Mouse (Mus musculus) lung, embryonic 14.5 days (tissue): ENCODE measurements at regions not wholly inside any gene's neighbourhood (a gene's known extent, or its start where the extent isn't known, plus 50 kb on each side); places are given as distances from the start of the nearest gene placed in this dataset.

Experiments
- ATAC-seq: fragments of 200-750 bp; cut with Nextera tagmentation; 2 replicates; pipeline ENCODE4 v1.8.0; 2017; ENCODE audit warnings: mild to moderate bottlenecking, moderate TSS enrichment, moderate library complexity; ENCODE audit not compliant: insufficient read depth
- DNase-seq: peaks from one replicate; pipeline ENCODE4 v3.0.0-alpha.2; 2015
- H3K27ac ChIP-seq: fragments of 300-500 bp; sonication (generic); 2 replicates; pipeline ENCODE4 v1.5.1; 2014; ENCODE audit warnings: low read depth, mild to moderate bottlenecking, moderate library complexity
- H3K27me3 ChIP-seq: fragments of 300-500 bp; sonication (generic); 2 replicates; pipeline ENCODE4 v1.6.1; 2014; ENCODE audit warnings: low read length, control low read depth; ENCODE audit not compliant: insufficient read depth
- H3K36me3 ChIP-seq: fragments of 300-500 bp; sonication (generic); 2 replicates; pipeline ENCODE4 v1.6.1; 2014; ENCODE audit warnings: control low read depth; ENCODE audit not compliant: insufficient read depth
- H3K4me1 ChIP-seq: fragments of 300-500 bp; sonication (generic); 2 replicates; pipeline ENCODE4 v1.6.1; 2014; ENCODE audit warnings: antibody characterized with exemption, control low read depth; ENCODE audit not compliant: insufficient read depth
- H3K4me2 ChIP-seq: fragments of 300-500 bp; sonication (generic); 2 replicates; pipeline ENCODE4 v1.6.1; 2014; ENCODE audit warnings: mild to moderate bottlenecking
- H3K4me3 ChIP-seq: fragments of 300-500 bp; sonication (generic); 2 replicates; pipeline ENCODE4 v1.5.1; 2014; ENCODE audit warnings: low read depth, low read length
- H3K9ac ChIP-seq: fragments of 300-500 bp; sonication (generic); 2 replicates; pipeline ENCODE4 v1.6.1; 2014
- H3K9me3 ChIP-seq: fragments of 300-500 bp; sonication (generic); 2 replicates; pipeline ENCODE4 v1.6.1; 2016; ENCODE audit warnings: low read depth, low read length, control low read depth
- CTCF ChIP-seq: IDR thresholded peaks from 2 replicates; pipeline ENCODE4 v1.5.1; 2016; ENCODE audit warnings: antibody characterized with exemption, low read depth
- WGBS: fragments of 180-500 bp; shearing (Covaris S2); extraction: QIAGEN DNeasy Blood & Tissue Kit; methylation state at CpG from one replicate; pipeline ENCODE4 v1.1.7; 2014; 5-methylcytosine and 5-hydroxymethylcytosine counted together

DNA sequence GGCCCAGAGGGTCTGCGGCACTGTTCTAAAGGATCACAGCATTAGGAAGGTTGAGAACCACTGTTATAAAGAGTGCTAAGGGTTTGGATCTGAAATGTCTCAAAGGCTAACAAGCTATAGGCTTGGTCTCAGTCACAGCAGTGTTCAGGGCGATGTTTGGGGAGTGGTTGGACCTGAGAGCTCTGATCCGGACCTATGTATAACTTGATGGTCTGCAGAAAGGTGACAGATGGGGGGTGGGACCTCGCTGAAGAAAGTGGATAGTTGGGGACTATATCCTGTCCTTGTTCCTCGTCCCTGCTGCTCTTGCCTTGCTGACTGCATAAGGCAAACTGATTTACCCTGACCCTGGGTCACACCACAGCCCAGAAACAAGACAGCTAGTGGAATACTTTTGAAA, 572.9 kb downstream of the Tmem132b start:
- Histone ChIP-seq H3K4me1 (no peaks in the 10 kb centered on the region), H3K36me3 (no peaks in the 10 kb centered on the region), H3K4me2 (no peak overlapping the region), H3K9ac (no peak overlapping the region), H3K27ac (no peak overlapping the region), H3K27me3 (no peaks in the 10 kb centered on the region), H3K9me3 (no peaks in the 10 kb centered on the region), H3K4me3 (no peak overlapping the region)
- no peak for DNase-seq
- 61% methylated on average over 5 of the region's 5 CpGs for WGBS
- no peak for ATAC-seq
- no peak for TF ChIP-seq CTCF

DNA sequence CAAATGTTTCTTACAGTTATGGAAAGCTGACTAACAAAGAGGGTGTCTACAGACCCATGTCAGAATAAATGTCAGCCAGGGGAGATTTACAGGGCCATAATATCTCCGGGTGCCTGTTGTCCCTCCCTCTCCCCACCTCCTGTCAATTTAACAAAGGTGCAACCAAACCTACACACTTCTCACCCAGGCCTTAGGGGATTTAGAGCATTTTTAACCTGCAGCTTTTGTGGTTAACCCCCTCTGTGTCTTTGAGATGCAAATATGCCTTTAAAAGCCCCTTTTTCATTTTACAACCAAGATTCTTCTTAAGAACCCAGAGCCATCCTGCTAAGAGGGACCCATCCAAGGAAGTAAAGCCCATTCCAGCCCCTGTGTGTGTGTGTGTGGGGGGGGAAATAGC, 573.3 kb downstream of the Tmem132b start:
- ATAC-seq (no peak), DNase-seq (no peak)
- H3K4me1 ChIP-seq: no peaks in the 10 kb centered on the region
- no peak overlapping the region for H3K9ac ChIP-seq
- no peaks in the 10 kb centered on the region for H3K36me3 ChIP-seq
- no peak overlapping the region for H3K4me3 ChIP-seq
- no peaks in the 10 kb centered on the region for H3K9me3 ChIP-seq
- no peaks in the 10 kb centered on the region for H3K27me3 ChIP-seq
- H3K4me2 ChIP-seq: no peak overlapping the region
- no peak for TF ChIP-seq CTCF
- WGBS: 72% methylated on average over 1 of the region's 1 CpGs
- H3K27ac ChIP-seq: no peak overlapping the region

DNA sequence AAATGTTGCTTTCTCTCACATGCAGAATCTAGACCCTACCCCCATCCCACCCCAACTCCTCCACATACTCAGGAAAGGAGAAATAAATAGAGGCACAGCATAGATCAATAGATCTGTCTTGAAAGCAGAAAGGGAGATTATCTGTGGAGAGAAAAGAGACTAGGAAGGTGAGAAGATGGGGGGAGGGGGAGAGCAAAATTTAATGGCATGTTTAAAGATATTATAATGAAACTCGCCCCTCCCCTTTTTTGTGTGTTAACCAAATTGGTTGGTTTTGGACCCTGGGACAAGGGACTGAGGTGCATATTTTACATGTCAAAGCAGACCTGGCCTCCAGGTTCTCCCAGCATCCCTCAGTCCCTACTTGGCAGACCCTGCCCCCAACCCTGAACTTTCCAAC, 573.9 kb downstream of the Tmem132b start:
- Histone ChIP-seq H3K9ac (no peak overlapping the region), H3K27ac (no peak overlapping the region), H3K36me3 (no peaks in the 10 kb centered on the region), H3K9me3 (no peaks in the 10 kb centered on the region), H3K27me3 (no peaks in the 10 kb centered on the region), H3K4me2 (no peak overlapping the region), H3K4me3 (no peak overlapping the region), H3K4me1 (no peaks in the 10 kb centered on the region)
- ATAC-seq: no peak
- DNase-seq: no peak
- no peak for TF ChIP-seq CTCF
- WGBS: 68% methylated on average over 1 of the region's 1 CpGs

DNA sequence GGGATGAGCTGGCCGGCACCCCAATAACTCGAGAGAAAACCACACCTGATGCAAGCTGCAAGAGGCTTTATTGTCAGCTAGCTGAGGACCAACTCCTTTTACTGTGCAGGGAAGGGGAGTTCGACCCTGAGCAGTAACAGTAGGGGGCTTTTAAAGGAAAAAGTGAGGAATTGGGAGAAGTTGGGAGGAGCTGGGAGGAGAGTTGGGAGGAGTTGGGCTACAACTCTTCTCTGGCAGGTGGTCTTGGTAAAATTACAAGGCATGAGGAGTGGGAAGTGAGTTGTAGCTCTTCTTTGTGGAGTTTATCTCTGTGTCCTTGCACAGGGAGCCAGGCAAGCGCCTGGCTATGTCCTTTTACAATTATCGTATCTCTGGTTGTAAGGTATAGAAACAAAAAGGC, 575.4 kb downstream of the Tmem132b start:
- H3K27ac ChIP-seq: no peak overlapping the region
- no peaks in the 10 kb centered on the region for H3K27me3 ChIP-seq
- no peak for TF ChIP-seq CTCF
- ATAC-seq: no peak
- no peaks in the 10 kb centered on the region for H3K4me1 ChIP-seq
- no peak for DNase-seq
- WGBS: 76% methylated on average over 5 of the region's 5 CpGs
- no peak overlapping the region for H3K4me2 ChIP-seq
- H3K36me3 ChIP-seq: no peaks in the 10 kb centered on the region
- H3K9me3 ChIP-seq: no peaks in the 10 kb centered on the region
- no peak overlapping the region for H3K9ac ChIP-seq
- no peak overlapping the region for H3K4me3 ChIP-seq

DNA sequence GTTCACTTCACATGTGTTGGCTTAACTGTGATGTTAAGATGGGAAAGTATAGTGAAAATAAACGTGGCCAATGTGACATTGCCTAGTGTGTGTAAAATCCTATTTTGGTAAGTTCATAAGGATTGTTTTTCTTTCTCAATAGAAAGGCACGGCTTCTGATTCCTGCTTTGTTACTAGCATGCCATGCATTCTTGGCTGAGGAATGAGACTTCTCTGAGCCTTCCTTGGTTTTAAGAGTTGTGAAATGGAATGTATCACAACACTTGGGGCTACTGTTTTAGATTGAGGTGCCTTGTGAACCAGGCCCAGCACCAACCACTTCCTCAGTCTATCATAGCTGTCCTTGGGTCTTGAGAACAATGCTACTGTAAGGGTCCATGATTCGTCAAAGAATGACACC, 577.3 kb downstream of the Tmem132b start:
- H3K9me3 ChIP-seq: no peaks in the 10 kb centered on the region
- H3K4me1 ChIP-seq: no peaks in the 10 kb centered on the region
- 54% methylated on average over 3 of the region's 3 CpGs for WGBS
- no peak overlapping the region for H3K4me3 ChIP-seq
- TF ChIP-seq CTCF: no peak
- no peak overlapping the region for H3K4me2 ChIP-seq
- H3K27me3 ChIP-seq: no peaks in the 10 kb centered on the region
- ATAC-seq: no peak
- H3K9ac ChIP-seq: no peak overlapping the region
- no peak for DNase-seq
- H3K36me3 ChIP-seq: no peaks in the 10 kb centered on the region
- H3K27ac ChIP-seq: no peak overlapping the region

DNA sequence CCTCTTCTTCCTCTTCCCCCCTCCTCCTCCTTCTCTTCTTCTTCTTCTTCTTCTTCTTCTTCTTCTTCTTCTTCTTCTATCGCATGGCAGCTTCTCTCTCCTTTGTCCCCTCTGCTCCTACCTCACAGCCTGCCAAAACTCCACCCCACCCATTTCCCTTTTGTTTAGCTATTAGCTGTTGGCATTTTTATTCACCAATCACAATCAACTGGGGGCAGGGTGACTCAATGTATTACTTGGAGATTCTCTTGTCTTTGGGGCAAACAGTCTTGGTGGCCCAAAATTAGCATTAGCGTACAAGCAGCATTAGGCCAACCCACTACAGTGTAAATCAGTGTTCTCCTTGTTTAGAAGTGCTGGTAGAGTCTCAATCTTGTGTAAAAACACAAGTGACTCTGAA, 585.7 kb downstream of the Tmem132b start:
- H3K36me3 ChIP-seq: no peaks in the 10 kb centered on the region
- no peaks in the 10 kb centered on the region for H3K9me3 ChIP-seq
- no peaks in the 10 kb centered on the region for H3K27me3 ChIP-seq
- TF ChIP-seq CTCF: no peak
- ATAC-seq: no peak
- no peak overlapping the region for H3K4me2 ChIP-seq
- H3K9ac ChIP-seq: no peak overlapping the region
- H3K4me1 ChIP-seq: no peaks in the 10 kb centered on the region
- DNase-seq: no peak
- WGBS: 91% methylated on average over 2 of the region's 2 CpGs
- H3K27ac ChIP-seq: no peak overlapping the region
- H3K4me3 ChIP-seq: no peak overlapping the region

DNA sequence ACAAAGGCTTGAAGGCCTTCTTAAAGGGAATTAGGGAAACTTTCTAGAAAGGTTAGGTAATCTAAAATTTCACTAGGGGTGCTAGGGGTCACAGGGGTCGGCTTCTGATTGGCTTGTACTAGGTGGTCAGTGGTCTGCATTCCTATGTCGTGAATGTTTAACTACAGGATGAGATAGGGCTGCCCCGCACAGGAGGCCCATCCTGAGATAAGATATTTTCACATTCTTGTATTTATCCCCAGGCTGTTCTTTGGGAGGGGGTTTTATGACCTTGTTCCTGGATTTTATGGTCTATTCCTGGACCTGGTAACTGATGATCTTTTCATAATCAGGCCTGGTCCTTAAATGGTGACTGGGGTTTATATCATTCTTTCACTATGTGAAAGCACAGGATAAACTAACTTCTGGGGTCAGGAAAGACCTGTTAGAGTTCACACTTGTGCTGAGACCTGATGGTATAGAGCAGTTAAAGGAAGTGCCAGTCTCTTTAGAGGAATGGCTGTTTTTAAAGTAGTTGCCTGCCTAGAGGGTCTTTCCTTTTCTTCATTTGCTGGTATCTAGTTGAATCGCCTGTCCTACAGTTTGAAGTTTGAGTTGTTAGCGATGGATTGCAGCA, 586.4 kb downstream of the Tmem132b start:
- Histone ChIP-seq H3K36me3 (no peaks in the 10 kb centered on the region), H3K9me3 (no peaks in the 10 kb centered on the region), H3K9ac (no peak overlapping the region), H3K27me3 (no peaks in the 10 kb centered on the region), H3K27ac (no peak overlapping the region), H3K4me1 (no peaks in the 10 kb centered on the region), H3K4me2 (no peak overlapping the region), H3K4me3 (no peak overlapping the region)
- no peak for TF ChIP-seq CTCF
- no peak for ATAC-seq
- WGBS: 51% methylated on average over 5 of the region's 5 CpGs
- DNase-seq: no peak

DNA sequence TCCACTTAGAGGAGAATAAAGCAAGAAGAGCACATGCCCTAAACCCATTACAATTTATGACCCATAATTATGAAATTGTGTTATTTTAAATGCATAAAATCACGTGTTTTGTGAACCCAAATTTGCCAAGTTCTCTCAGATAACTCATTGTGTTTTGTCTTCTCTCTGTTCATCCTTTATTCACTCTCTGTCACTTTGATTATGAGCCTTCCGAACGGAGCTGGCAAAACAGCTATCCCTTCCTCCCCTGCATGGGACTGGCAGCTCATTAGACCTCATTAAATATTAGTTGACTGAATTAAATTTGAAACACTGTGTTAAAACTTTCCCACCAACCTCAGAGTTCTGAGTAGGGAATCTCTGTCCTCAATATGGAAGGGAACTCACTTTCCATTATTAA, 587.2 kb downstream of the Tmem132b start:
- Histone ChIP-seq H3K4me3 (no peak overlapping the region), H3K27me3 (no peaks in the 10 kb centered on the region), H3K27ac (no peak overlapping the region), H3K4me2 (no peak overlapping the region), H3K9ac (no peak overlapping the region), H3K4me1 (no peaks in the 10 kb centered on the region), H3K9me3 (no peaks in the 10 kb centered on the region), H3K36me3 (no peaks in the 10 kb centered on the region)
- 56% methylated on average over 3 of the region's 3 CpGs for WGBS
- no peak for TF ChIP-seq CTCF
- DNase-seq: no peak
- ATAC-seq: no peak
